Mouse (Mus musculus) ES-Bruce4 (cell line): ENCODE results near the gene Frmd6. TPM values are rescaled to one million over a fixed set of nuclear protein-coding genes. Genes with fewer than 3 reads are reported as not detected.

Source experiments
- H3K27ac ChIP-seq: 2 replicates; pipeline ENCODE4 v1.5.1; 2012; ENCODE audit warnings: low read length, inconsistent platforms; ENCODE audit not compliant: insufficient read depth
- H3K27me3 ChIP-seq: 2 replicates; pipeline ENCODE4 v1.6.1; 2012; ENCODE audit warnings: mild to moderate bottlenecking, low read length, inconsistent platforms; ENCODE audit not compliant: control insufficient read depth, poor library complexity, insufficient read depth, severe bottlenecking
- H3K36me3 ChIP-seq: 2 replicates; pipeline ENCODE4 v1.6.1; 2012; ENCODE audit warnings: inconsistent platforms, mild to moderate bottlenecking, low read length, moderate library complexity; ENCODE audit not compliant: control insufficient read depth, poor library complexity, insufficient read depth, severe bottlenecking
- H3K4me1 ChIP-seq: one replicate; pipeline ENCODE4 v1.8.1; 2011; ENCODE audit warnings: low read length; ENCODE audit not compliant: control insufficient read depth, insufficient read depth
- H3K4me3 ChIP-seq: 2 replicates; pipeline ENCODE4 v1.5.1; 2011; ENCODE audit warnings: low read depth, mild to moderate bottlenecking, low read length
- H3K9ac ChIP-seq: 2 replicates; pipeline ENCODE4 v1.6.1; 2012; ENCODE audit warnings: low read depth, mild to moderate bottlenecking, inconsistent platforms; ENCODE audit not compliant: poor library complexity, severe bottlenecking
- H3K9me3 ChIP-seq: replicated peaks from 2 replicates; pipeline ENCODE4 v1.6.1; 2012; ENCODE audit warnings: mild to moderate bottlenecking, low read length, inconsistent platforms; ENCODE audit not compliant: control insufficient read depth, poor library complexity, insufficient read depth, severe bottlenecking
- CTCF ChIP-seq: IDR thresholded peaks from one replicate; pipeline ENCODE4 v1.8.1; 2011; ENCODE audit warnings: low read depth, low read length
- EP300 ChIP-seq: IDR thresholded peaks from 2 replicates; pipeline ENCODE4 v1.6.1; 2011; ENCODE audit warnings: low read depth, low read length; ENCODE audit not compliant: insufficient read depth
- POLR2A ChIP-seq: IDR thresholded peaks from one replicate; pipeline ENCODE4 v1.8.1; 2011; ENCODE audit warnings: low read length; ENCODE audit not compliant: insufficient read depth
- polyA plus RNA-seq: library from polyadenylated mRNA; stranded (reverse); fragments of >200 nt; gene quantifications from 2 replicates; pipeline ENCODE4 v1.2.4, GENCODE M21; 2011; ENCODE audit warnings: low read depth; ENCODE audit not compliant: missing spikeins, insufficient read depth, insufficient read length

The Frmd6 gene
- polyA plus RNA-seq, 1 experiment, result 30.5 TPM

- no peak overlapping the region for H3K27ac ChIP-seq
- TF ChIP-seq EP300 (no peak), CTCF (no peak), POLR2A (no peak)
- H3K9ac ChIP-seq, result no peak overlapping the region
- H3K4me3 ChIP-seq, result no peak overlapping the region
- H3K9me3 ChIP-seq, result no peaks in the 10 kb centered on the region
- H3K4me1 ChIP-seq, result no peaks in the 10 kb centered on the region
- H3K36me3 ChIP-seq, result no peaks in the 10 kb centered on the region
- no peaks in the 10 kb centered on the region for H3K27me3 ChIP-seq
These were observed 21.8 kb upstream of the Frmd6 start for GRCm38 (mm10) chr12:70803494-70803893.

- H3K27me3 ChIP-seq, result no peaks in the 10 kb centered on the region
- no peak for TF ChIP-seq POLR2A
- TF ChIP-seq CTCF, result no peak
- no peak for TF ChIP-seq EP300
- H3K4me1 ChIP-seq, result no peaks in the 10 kb centered on the region
- H3K36me3 ChIP-seq, result no peaks in the 10 kb centered on the region
- H3K9ac ChIP-seq, result no peak overlapping the region
- H3K4me3 ChIP-seq, result no peak overlapping the region
- no peaks in the 10 kb centered on the region for H3K9me3 ChIP-seq
- H3K27ac ChIP-seq, result no peak overlapping the region
These were observed 20.3 kb upstream of the Frmd6 start for GRCm38 (mm10) chr12:70804989-70805388.

GRCm38 (mm10) chr12:70807543-70807942 lies 17.8 kb upstream of the Frmd6 start:
- Histone ChIP-seq H3K9ac (no peak overlapping the region), H3K4me1 (no peaks in the 10 kb centered on the region), H3K36me3 (no peaks in the 10 kb centered on the region), H3K9me3 (no peaks in the 10 kb centered on the region), H3K27me3 (no peaks in the 10 kb centered on the region), H3K4me3 (no peak overlapping the region), H3K27ac (no peak overlapping the region)
- no peak for TF ChIP-seq CTCF
- no peak for TF ChIP-seq POLR2A
- no peak for TF ChIP-seq EP300

GRCm38 (mm10) chr12:70807975-70808374 lies 17.3 kb upstream of the Frmd6 start:
- Histone ChIP-seq H3K27me3 (no peaks in the 10 kb centered on the region), H3K4me1 (no peaks in the 10 kb centered on the region), H3K9me3 (no peaks in the 10 kb centered on the region), H3K4me3 (no peak overlapping the region), H3K36me3 (no peaks in the 10 kb centered on the region), H3K27ac (no peak overlapping the region), H3K9ac (no peak overlapping the region)
- TF ChIP-seq CTCF, result no peak
- no peak for TF ChIP-seq POLR2A
- no peak for TF ChIP-seq EP300

- Histone ChIP-seq H3K36me3 (no peaks in the 10 kb centered on the region), H3K27me3 (no peaks in the 10 kb centered on the region), H3K9ac (no peak overlapping the region), H3K4me3 (no peak overlapping the region), H3K9me3 (no peaks in the 10 kb centered on the region), H3K27ac (no peak overlapping the region), H3K4me1 (no peaks in the 10 kb centered on the region)
- no peak for TF ChIP-seq EP300
- no peak for TF ChIP-seq POLR2A
- no peak for TF ChIP-seq CTCF
These were observed 15.4 kb upstream of the Frmd6 start for GRCm38 (mm10) chr12:70809957-70810356.

- H3K27ac ChIP-seq, result no peak overlapping the region
- H3K4me3 ChIP-seq, result no peak overlapping the region
These were observed 13.5 kb upstream of the Frmd6 start for GRCm38 (mm10) chr12:70811772-70812171.

More at GRCm38 (mm10) chr12:70811772-70812171, 13.5 kb upstream of the Frmd6 start:
- Histone ChIP-seq H3K4me1 (peaks cover under 1% of the 10 kb centered on the region), H3K9ac (no peak overlapping the region), H3K36me3 (no peaks in the 10 kb centered on the region), H3K9me3 (no peaks in the 10 kb centered on the region), H3K27me3 (no peaks in the 10 kb centered on the region)
- no peak for TF ChIP-seq EP300
- no peak for TF ChIP-seq CTCF
- TF ChIP-seq POLR2A, result no peak
